Mouse (Mus musculus) small intestine, adult 2 months (tissue): ENCODE measurements around the gene BC055324.

Experiments
- CTCF ChIP-seq: fragments of 200-500 bp; IDR thresholded peaks from 2 replicates; pipeline ENCODE4 v1.5.1; 2012; ENCODE audit warnings: low read depth, mild to moderate bottlenecking, control low read depth, inconsistent platforms, low read length, moderate library complexity, mixed read lengths; ENCODE audit not compliant: insufficient replicate concordance, insufficient read length; ENCODE audit errors: extremely low read depth
- POLR2A ChIP-seq: fragments of 200-500 bp; IDR thresholded peaks from 2 replicates; pipeline ENCODE4 v1.6.1; 2012; ENCODE audit warnings: low read depth, mild to moderate bottlenecking, control low read depth, inconsistent platforms, low read length, moderate library complexity

- TF ChIP-seq CTCF (no peak), POLR2A (no peak)
Measured at GRCm38 (mm10) chr1:163995609-163995913, 965 bp upstream of the BC055324 start.
